9 mouse cellular contexts compared by ENCODE assay signal in genomic region chr14:121346654-121347053, GRCm38 (mm10). TPM values are rescaled to one million over a fixed set of nuclear protein-coding genes. Genes with fewer than 3 reads are reported as not detected.
DNase-seq lines count a peak whose midpoint lies in the region; ATAC-seq and TF ChIP-seq lines count a peak whose summit lies in the region.
"Had no signal": no experiment of that assay in that cellular context is flagged by ENCODE, and none has a peak within 500 bp of the region (broad histone marks: within the 10 kb centered on the region; RNA-seq: fewer than 3 reads in every experiment).

No protein-coding gene starts in this region.

- no peak overlapping the region for H3K9ac ChIP-seq in CH12.LX (ENCODE audit: insufficient read depth, low read depth)
- no peak overlapping the region for H3K9ac ChIP-seq in lung, embryonic 16.5 days (ENCODE audit: low read length)

- H3K4me2 ChIP-seq in CH12.LX (ENCODE audit: insufficient read depth, low read depth, poor library complexity, severe bottlenecking), result no peak overlapping the region
- H3K4me2 ChIP-seq in lung, embryonic 16.5 days (ENCODE audit: low read depth, low read length), result no peak overlapping the region

- in situ Hi-C loops in CH12.LX (cut with MboI; ENCODE audit: low pct_ligation_motif_present, low pct_unique_long_range_greater_than_20kb, low sequenced_read_pairs), result no loop called here

- H3K36me3 ChIP-seq in CH12.LX (replicated peaks in 1 of 2; ENCODE audit: control insufficient read depth in 1 of 2, insufficient read depth in 1 of 2, low read length in 1 of 2), result peaks cover 0 to 58% of the 10 kb centered on the region in 2 experiments
- H3K36me3 ChIP-seq in lung, embryonic 16.5 days (ENCODE audit: control insufficient read depth, insufficient read depth, low read length), result no peaks in the 10 kb centered on the region

- H3K27me3 ChIP-seq in CH12.LX (replicated peaks), result no peaks in the 10 kb centered on the region
- H3K27me3 ChIP-seq in lung, embryonic 16.5 days (ENCODE audit: control insufficient read depth, insufficient read depth, low read depth, low read length), result no peaks in the 10 kb centered on the region

- intact Hi-C loops in heart, postnatal 14 days (cut with DNase I), result no loop called here

- peaks cover 41 to 98% of the 10 kb centered on the region in 2 experiments for H3K4me1 ChIP-seq in CH12.LX (ENCODE audit: control insufficient read depth in 1 of 2, insufficient read depth in 2 of 2)
- peaks cover 55% of the 10 kb centered on the region for H3K4me1 ChIP-seq in lung, embryonic 16.5 days (replicated peaks; ENCODE audit: control insufficient read depth, insufficient read depth, low read length)

- peak; percentile 92 for DNase-seq in heart, adult 11 months
- no peak for DNase-seq in heart, postnatal 14 days
- DNase-seq in CH12.LX (ENCODE audit: extremely low read depth) (no peak), MN1 (ENCODE audit: low spot score) (no peak)
- DNase-seq in cerebellum, postnatal 25 days, result peak; percentile 57 to 71
- no peak for DNase-seq in Muller cell, postnatal 12 days (ENCODE audit: inconsistent ontology term)
- DNase-seq: gastrocnemius, postnatal 10 days; right cerebral cortex, postnatal 14 days had no signal

- ATAC-seq in lung, embryonic 16.5 days (ENCODE audit: low read depth), result peak; percentile 15; the same call in 1 of the 2 replicates

- no peak for TF ChIP-seq RAD21 in CH12.LX (IDR thresholded peaks at IDR 0.05; ENCODE audit: low read depth, low read length)

- TF ChIP-seq POLR2A in CH12.LX (IDR thresholded peaks at IDR 0.05; ENCODE audit: low read depth, low read length), result no peak

- no peaks in the 10 kb centered on the region for H3K9me3 ChIP-seq in CH12.LX (replicated peaks; ENCODE audit: low read length)
- H3K9me3 ChIP-seq in lung, embryonic 16.5 days (ENCODE audit: control insufficient read depth, low read length), result no peaks in the 10 kb centered on the region

- no peak overlapping the region for H3K4me3 ChIP-seq in CH12.LX (replicated peaks in 1 of 3; ENCODE audit: low read depth in 2 of 3, low read length in 2 of 3, poor library complexity in 1 of 3)
- no peak overlapping the region for H3K4me3 ChIP-seq in lung, embryonic 16.5 days (ENCODE audit: low read length)

- peak overlapping the region; percentile 4; the same call in 1 of the 2 replicates for H3K27ac ChIP-seq in CH12.LX (ENCODE audit: insufficient read depth, low read depth)
- no peak overlapping the region for H3K27ac ChIP-seq in lung, embryonic 16.5 days (ENCODE audit: low read length)

- TF ChIP-seq CTCF in CH12.LX (conservative IDR thresholded peaks at IDR 0.05 in 1 of 2, IDR thresholded peaks at IDR 0.05 in 1 of 2; ENCODE audit: low read depth in 2 of 2, low read length in 2 of 2), result no peak

- 56% methylated on average over 4 of the region's 4 CpGs for WGBS in lung, embryonic 16.5 days

- dilution Hi-C loops in CH12.LX (cut with MboI; ENCODE audit: extremely low pct_ligation_motif_present, extremely low pct_unique_long_range_greater_than_20kb, low sequenced_read_pairs), result no loop called here

- peaks cover 71% of the 10 kb centered on the region for H3K79me2 ChIP-seq in CH12.LX (replicated peaks; ENCODE audit: control insufficient read depth, extremely low read depth, insufficient read depth, poor library complexity, severe bottlenecking)

- no peak for TF ChIP-seq EP300 in CH12.LX (IDR thresholded peaks at IDR 0.05; ENCODE audit: low read length)

TF ChIP-seq in CH12.LX, 34 proteins besides CTCF, POLR2A, EP300 and RAD21:
- TF ChIP-seq JUND (conservative IDR thresholded peaks at IDR 0.05; ENCODE audit: low read depth, low read length) (no peak), E2F4 (IDR thresholded peaks at IDR 0.05; ENCODE audit: insufficient replicate concordance, low read depth, low read length) (no peak), ZMIZ1 (IDR thresholded peaks at IDR 0.05; ENCODE audit: low read depth, low read length) (no peak), ZNF384 (IDR thresholded peaks at IDR 0.05; ENCODE audit: low read depth, low read length) (no peak), NELFE (IDR thresholded peaks at IDR 0.05; ENCODE audit: low read depth, low read length) (no peak), BHLHE40 (IDR thresholded peaks at IDR 0.05; ENCODE audit: low read depth, low read length) (no peak), KAT2A (IDR thresholded peaks at IDR 0.05; ENCODE audit: insufficient replicate concordance, low read length) (no peak), CHD1 (IDR thresholded peaks at IDR 0.05; ENCODE audit: low read depth, low read length) (no peak), USF1 (IDR thresholded peaks at IDR 0.05; ENCODE audit: low read depth, low read length) (no peak), TBP (conservative IDR thresholded peaks at IDR 0.05; ENCODE audit: low read depth, low read length) (no peak), MAZ (IDR thresholded peaks at IDR 0.05; ENCODE audit: low read depth, low read length) (no peak), JUN (IDR thresholded peaks at IDR 0.05; ENCODE audit: insufficient read depth, low read depth, low read length) (no peak), GABPA (IDR thresholded peaks at IDR 0.05; ENCODE audit: insufficient replicate concordance, low read depth, low read length) (no peak)

RNA-seq across cellular contexts. Expression of gene Stk24, which starts 33.2 kb away (rescaled TPM):
- 10 to 100 TPM; 68.0 to 69.3 TPM for total RNA-seq in heart, postnatal 14 days (2021)
- total RNA-seq in CH12.LX (2012; rRNA removed) (52.7 and 61.1 TPM in 2 replicates), CH12.LX (2014; rRNA removed) (35.5 and 43.3 TPM in 2 replicates)
- polyA plus RNA-seq in CH12.LX (2012; ENCODE audit: insufficient read length, low read depth), result 88.7 and 96.7 TPM in 2 replicates
- polyA plus RNA-seq in lung, embryonic 16.5 days (2015; fragmentation: Nextera tagmentation; extraction: Ambion mirVana), result 33.8 and 35.9 TPM in 2 replicates

Comparison
In these comparisons a context has a peak if more than half of its experiments do, and no peak if none do; other contexts are left out.
1. DNase-seq: peak in heart, adult 11 months (single experiment) and cerebellum, postnatal 25 days (2 of 2); none in heart, postnatal 14 days (0 of 2), CH12.LX (single experiment), MN1 (single experiment) and Muller cell, postnatal 12 days (single experiment).